Mouse (Mus musculus) testis, adult 2 months (tissue): ENCODE results near the gene Thrap3. TPM values are rescaled to one million over a fixed set of nuclear protein-coding genes. Genes with fewer than 3 reads are reported as not detected.

Experiments
- H3K27ac ChIP-seq: fragments of 200-500 bp; 2 replicates; pipeline ENCODE4 v1.5.1; 2012; ENCODE audit warnings: low read depth, low read length; ENCODE audit not compliant: control insufficient read depth, insufficient read depth
- H3K27me3 ChIP-seq: fragments of 200-500 bp; 2 replicates; pipeline ENCODE4 v1.6.1; 2012; ENCODE audit warnings: mild to moderate bottlenecking, low read length, moderate library complexity; ENCODE audit not compliant: control insufficient read depth, insufficient read depth
- H3K36me3 ChIP-seq: fragments of 200-500 bp; 2 replicates; pipeline ENCODE4 v1.6.1; 2012; ENCODE audit warnings: mild to moderate bottlenecking, low read length; ENCODE audit not compliant: control insufficient read depth, insufficient read depth
- H3K4me1 ChIP-seq: fragments of 200-500 bp; 2 replicates; pipeline ENCODE4 v1.6.1; 2012; ENCODE audit warnings: low read length; ENCODE audit not compliant: control insufficient read depth, insufficient read depth
- H3K4me3 ChIP-seq: fragments of 200-500 bp; 2 replicates; pipeline ENCODE4 v1.5.1; 2012; ENCODE audit warnings: low read depth, mild to moderate bottlenecking, low read length, moderate library complexity, mixed read lengths; ENCODE audit not compliant: control insufficient read depth
- CTCF ChIP-seq: fragments of 200-500 bp; IDR thresholded peaks from 2 replicates; pipeline ENCODE4 v1.5.1; 2012; ENCODE audit warnings: low read depth, mild to moderate bottlenecking, inconsistent platforms, low read length, moderate library complexity; ENCODE audit not compliant: control insufficient read depth, insufficient read depth, insufficient replicate concordance
- POLR2A ChIP-seq: fragments of 200-500 bp; IDR thresholded peaks from 2 replicates; pipeline ENCODE4 v1.6.1; 2012; ENCODE audit warnings: low read depth, mild to moderate bottlenecking, inconsistent platforms, low read length, moderate library complexity; ENCODE audit not compliant: control insufficient read depth
- polyA plus RNA-seq: library from polyadenylated mRNA; depleted of rRNA; stranded (reverse); fragments of >200 nt; gene quantifications from 2 replicates; pipeline ENCODE4 v1.2.3, GENCODE M21; 2012

Thrap3 gene
- polyA plus RNA-seq, 1 experiment, result 56.8 TPM

DNA sequence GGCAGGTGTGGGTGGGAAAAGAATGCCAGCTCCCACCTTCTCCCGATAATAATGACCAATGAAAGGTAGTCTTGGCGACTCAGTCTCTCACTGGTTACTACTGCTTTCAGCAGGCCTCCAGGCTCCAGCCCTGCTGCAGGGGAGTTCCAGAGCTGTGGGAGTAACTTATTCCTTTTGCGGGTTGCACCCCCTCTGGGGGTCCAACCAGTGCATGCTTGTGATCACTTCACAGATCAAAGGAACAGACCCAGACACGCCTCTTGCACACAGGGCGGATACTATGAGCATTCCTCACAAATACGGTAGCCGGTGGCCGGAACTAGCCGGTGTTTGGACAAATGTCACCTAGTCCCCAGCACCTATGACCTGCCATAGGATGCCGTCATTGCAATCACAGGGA, 52.8 kb downstream of the Thrap3 start:
- peak overlapping the region; percentile 56 for H3K27ac ChIP-seq
- no peak for TF ChIP-seq POLR2A
- no peak for TF ChIP-seq CTCF

DNA sequence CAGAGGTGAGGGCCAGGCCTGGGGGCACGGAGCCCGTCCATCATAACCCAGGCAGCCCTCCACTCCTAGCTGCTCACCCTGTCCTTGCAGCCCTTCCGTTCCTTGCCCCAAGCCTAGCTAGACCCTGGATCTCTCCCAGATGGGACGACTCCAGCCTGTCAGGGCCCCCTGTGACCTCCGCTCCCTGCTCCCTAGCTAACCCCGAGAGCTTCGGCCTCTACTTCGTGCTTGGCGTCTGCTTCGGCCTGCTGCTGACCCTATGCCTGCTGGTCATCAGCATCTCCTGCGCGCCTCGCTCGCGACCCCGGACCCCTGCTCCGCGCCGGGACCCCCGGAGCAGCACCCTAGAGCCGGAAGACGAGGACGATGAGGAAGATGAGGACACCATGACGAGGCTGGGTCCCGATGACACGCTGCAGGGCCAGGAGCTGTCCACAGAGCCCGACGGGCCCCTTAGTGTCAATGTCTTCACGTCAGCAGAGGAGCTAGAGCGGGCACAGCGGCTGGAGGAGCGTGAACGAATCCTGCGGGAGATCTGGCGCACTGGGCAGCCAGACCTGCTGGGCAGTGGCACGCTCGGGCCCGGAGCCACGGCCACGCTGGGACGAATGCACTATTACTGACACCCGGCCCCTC, 53.4 kb downstream of the Thrap3 start:
- H3K36me3 ChIP-seq, result no peaks in the 10 kb centered on the region
- H3K27me3 ChIP-seq, result no peaks in the 10 kb centered on the region
- H3K4me3 ChIP-seq, result peak overlapping the region; percentile 58
- H3K27ac ChIP-seq, result peak overlapping the region; percentile 56
- TF ChIP-seq CTCF (no peak), POLR2A (no peak)
- peaks cover 17% of the 10 kb centered on the region for H3K4me1 ChIP-seq

More for the DNA sequence above, 52.8 kb downstream of the Thrap3 start:
- H3K4me1 ChIP-seq, result peaks cover 17% of the 10 kb centered on the region
- H3K4me3 ChIP-seq, result no peak overlapping the region; the same call in 1 of the 2 replicates
- no peaks in the 10 kb centered on the region for H3K36me3 ChIP-seq
- H3K27me3 ChIP-seq, result no peaks in the 10 kb centered on the region

DNA sequence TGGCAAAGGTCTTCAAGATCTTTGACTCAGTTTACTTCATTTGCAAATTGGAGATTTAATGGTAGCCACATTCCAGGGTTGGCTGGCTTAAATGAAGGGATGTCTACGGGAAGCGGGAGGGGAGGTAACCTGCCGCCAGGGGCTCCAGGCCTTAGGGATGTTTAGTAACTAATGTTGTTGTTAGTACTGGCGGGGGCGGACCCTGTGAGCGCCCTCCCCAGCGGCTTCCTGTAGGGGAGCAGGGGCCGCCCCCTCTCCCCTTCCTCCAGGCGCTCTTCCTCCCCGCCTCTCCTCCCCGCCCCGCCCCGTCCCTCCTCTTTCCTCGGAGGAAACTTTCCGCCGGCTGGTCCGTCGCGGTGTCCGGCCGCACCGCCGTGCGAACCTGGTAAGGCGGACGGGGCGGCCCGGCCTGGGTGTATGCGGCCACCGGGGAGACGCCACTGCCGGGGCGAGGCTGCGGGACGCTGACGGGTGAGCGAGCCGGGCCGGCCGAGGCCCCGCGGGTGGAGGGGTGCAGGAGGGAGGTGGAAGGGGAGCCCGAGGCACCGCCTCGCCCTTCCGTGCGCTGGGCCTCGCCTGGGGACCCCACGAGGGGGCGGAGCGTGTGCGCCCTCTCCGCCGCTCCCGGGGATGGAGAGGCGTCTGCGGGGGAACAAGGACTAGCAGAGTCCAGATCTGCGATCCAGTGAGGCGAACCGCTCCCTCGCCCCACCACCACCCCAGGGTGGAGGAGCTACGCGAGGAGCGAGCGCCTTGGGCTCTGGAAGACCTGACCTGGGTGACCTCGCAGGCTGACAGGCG, 54.2 kb downstream of the Thrap3 start:
- Histone ChIP-seq H3K36me3 (no peaks in the 10 kb centered on the region), H3K4me3 (peak overlapping the region; percentile 58), H3K27me3 (no peaks in the 10 kb centered on the region), H3K4me1 (peaks cover 17% of the 10 kb centered on the region), H3K27ac (peak overlapping the region; percentile 12)
- TF ChIP-seq CTCF, result no peak
- TF ChIP-seq POLR2A, result no peak

DNA sequence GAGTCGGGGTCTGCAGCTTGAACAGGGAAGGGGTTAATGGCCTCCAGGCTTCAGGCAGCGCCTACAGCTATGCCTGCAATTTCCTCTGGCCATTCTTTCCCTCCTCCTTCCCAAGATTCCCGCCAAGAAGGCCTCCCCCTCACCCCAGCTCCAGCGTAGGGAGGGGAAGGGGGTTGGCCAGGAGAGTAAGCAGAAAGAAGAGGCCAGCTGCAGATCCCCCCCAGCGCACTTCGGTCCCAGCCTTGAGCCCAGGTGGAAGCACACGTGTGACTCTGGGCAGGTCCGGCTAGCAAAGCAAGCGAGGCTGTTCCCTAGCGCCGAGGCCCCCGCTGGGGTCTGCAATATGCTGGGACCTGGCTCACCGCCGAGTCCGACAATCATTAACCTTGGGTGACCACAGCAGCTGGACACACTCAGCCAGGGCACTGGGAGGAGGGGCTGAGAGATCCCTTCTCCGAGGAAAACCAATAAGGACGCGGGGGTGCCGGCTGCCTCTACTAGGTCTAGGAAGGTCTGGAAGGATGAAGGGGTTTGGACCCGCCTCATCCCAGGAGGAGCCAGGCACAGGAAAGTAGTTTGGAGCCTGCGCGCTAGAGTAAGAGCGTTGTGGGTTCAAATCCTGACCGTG, 54.9 kb downstream of the Thrap3 start, which contains the start of gene Eva1b:
Gene Eva1b, plus strand, starts transcription at position 212 of the 628 bp plus-strand sequence.
- H3K4me3 ChIP-seq, result peak within 1 kb of the TSS; percentile 58
- no peaks in the 10 kb centered on the region for H3K36me3 ChIP-seq
- H3K4me1 ChIP-seq, result peaks cover 17% of the 10 kb centered on the region
- peak within 1 kb of the TSS; percentile 26; the same call in 1 of the 2 replicates for H3K27ac ChIP-seq
- no peak for TF ChIP-seq CTCF
- no peak for TF ChIP-seq POLR2A
- H3K27me3 ChIP-seq, result no peaks in the 10 kb centered on the region

DNA sequence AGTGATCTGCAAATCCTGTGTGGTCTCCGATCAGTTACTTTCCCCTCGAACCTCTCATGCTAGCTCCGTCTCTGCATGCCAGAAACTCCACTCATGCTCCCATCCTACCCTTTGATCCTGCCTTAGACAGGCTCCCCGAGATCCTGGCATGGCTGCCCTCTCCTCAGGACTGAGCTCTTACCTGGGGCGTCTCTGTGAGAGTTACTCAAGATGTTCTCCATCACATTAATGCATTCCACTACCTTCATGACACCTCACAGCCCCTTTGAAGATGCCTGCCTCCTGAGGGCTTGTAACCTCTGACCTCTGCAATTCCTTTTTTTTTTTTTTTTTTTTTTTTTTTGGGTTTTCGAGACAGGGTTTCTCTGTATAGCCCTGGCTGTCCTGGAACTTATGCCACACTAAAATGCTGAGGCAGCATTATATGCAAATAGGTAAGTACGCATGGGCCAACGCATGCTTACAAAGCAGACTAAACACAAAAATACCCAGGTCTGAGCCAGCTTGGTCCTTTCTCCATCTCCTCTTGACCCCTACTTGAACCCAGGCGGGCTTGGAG, 55.5 kb downstream of the Thrap3 start:
- Histone ChIP-seq H3K27me3 (no peaks in the 10 kb centered on the region), H3K36me3 (no peaks in the 10 kb centered on the region), H3K4me1 (peaks cover 17% of the 10 kb centered on the region), H3K27ac (peak overlapping the region; percentile 26; the same call in 1 of the 2 replicates), H3K4me3 (no peak overlapping the region)
- TF ChIP-seq CTCF (no peak), POLR2A (no peak)

DNA sequence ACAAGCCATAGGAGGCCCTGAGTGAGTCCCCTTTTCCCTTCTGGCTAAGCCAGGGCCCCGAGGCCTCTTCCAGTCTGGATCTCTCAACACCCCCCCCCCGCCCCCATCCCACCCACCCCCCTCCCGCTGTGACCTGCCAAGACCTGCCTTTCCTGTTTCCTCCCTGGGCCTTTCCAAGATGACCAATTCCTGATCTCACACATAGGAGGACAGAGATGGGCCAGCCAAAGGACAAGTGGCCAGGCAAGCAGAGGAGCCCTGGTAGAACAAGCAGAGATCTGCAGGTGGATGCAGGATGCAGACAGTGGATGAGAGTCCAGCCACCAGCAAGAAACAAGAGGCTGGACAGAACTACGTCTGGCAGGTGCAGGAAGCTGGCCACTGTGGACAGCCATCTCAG, 57.2 kb downstream of the Thrap3 start:
- H3K4me1 ChIP-seq, result peaks cover 17% of the 10 kb centered on the region
- no peak overlapping the region for H3K27ac ChIP-seq
- H3K4me3 ChIP-seq, result no peak overlapping the region
- H3K27me3 ChIP-seq, result no peaks in the 10 kb centered on the region
- TF ChIP-seq CTCF (no peak), POLR2A (no peak)
- H3K36me3 ChIP-seq, result no peaks in the 10 kb centered on the region

DNA sequence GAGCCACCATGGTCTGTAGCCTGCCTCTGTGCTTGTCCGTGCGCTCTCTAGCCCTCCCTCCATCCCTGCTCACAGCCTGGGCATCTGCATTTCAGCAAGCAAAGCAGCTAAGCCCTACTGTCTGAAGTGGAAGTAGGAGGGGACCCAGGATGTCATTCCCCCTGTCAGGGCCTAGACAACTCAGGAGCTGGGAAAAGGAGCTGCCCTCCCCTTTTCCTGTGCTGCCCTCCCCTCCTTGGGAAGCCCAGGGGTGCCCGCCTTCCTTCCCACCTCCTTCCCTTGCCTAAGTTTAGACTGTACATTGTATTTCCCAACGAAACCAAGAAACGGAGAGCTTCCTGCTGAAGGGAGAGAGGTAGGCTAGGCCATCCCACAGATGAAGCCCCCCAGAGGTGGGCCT, 61.5 kb downstream of the Thrap3 start:
- TF ChIP-seq POLR2A (no peak), CTCF (no peak)
- Histone ChIP-seq H3K36me3 (peaks cover 4% of the 10 kb centered on the region; the same call in 1 of the 2 replicates), H3K27ac (peak overlapping the region; percentile 36)

More for the DNA sequence above, 61.5 kb downstream of the Thrap3 start:
- Histone ChIP-seq H3K4me3 (no peak overlapping the region), H3K27me3 (no peaks in the 10 kb centered on the region), H3K4me1 (no peaks in the 10 kb centered on the region)
